Mouse (Mus musculus) kidney, adult 2 months (tissue): ENCODE data around the gene Gm10722. TPM values are rescaled to one million over a fixed set of nuclear protein-coding genes. Genes with fewer than 3 reads are reported as not detected.
"Not testable (repeated sequence)": the region's sequence is repeated elsewhere in the genome, so short reads cannot be mapped to it uniquely, and the experiment has no call there.

ENCODE experiments used
- DNase-seq: peaks from one replicate; pipeline ENCODE4 v3.0.0; 2021
- H3K27ac ChIP-seq: fragments of 200-500 bp; 2 replicates; pipeline ENCODE4 v1.5.1; 2012; ENCODE audit warnings: low read depth, low read length, control low read depth, inconsistent platforms; ENCODE audit not compliant: insufficient read depth
- H3K27me3 ChIP-seq: fragments of 200-500 bp; replicated peaks from 2 replicates; pipeline ENCODE4 v1.6.1; 2012; ENCODE audit warnings: mild to moderate bottlenecking, moderate library complexity, low read length, inconsistent platforms; ENCODE audit not compliant: control insufficient read depth, insufficient read depth
- H3K36me3 ChIP-seq: fragments of 200-500 bp; 2 replicates; pipeline ENCODE4 v1.6.1; 2012; ENCODE audit warnings: mild to moderate bottlenecking, moderate library complexity, low read length, inconsistent platforms; ENCODE audit not compliant: control insufficient read depth, insufficient read depth
- H3K4me1 ChIP-seq: fragments of 200-500 bp; 2 replicates; pipeline ENCODE4 v1.6.1; 2011; ENCODE audit warnings: low read length; ENCODE audit not compliant: control insufficient read depth, insufficient read depth
- H3K4me3 ChIP-seq: fragments of 200-500 bp; 2 replicates; pipeline ENCODE4 v1.5.1; 2011; ENCODE audit warnings: mild to moderate bottlenecking, low read depth, low read length, control low read depth; ENCODE audit not compliant: insufficient read depth
- WGBS: fragments of 180-500 bp; shearing (Covaris S2); methylation state at CpG from one replicate; pipeline ENCODE4 v1.1.7; 2018; 5-methylcytosine and 5-hydroxymethylcytosine counted together
- polyA plus RNA-seq: library from polyadenylated mRNA; depleted of rRNA; stranded (reverse); fragments of >200 nt; gene quantifications from 2 replicates; pipeline ENCODE4 v1.2.3, GENCODE M21; 2012

The Gm10722 gene
- polyA plus RNA-seq, 1 experiment: not detected

DNA sequence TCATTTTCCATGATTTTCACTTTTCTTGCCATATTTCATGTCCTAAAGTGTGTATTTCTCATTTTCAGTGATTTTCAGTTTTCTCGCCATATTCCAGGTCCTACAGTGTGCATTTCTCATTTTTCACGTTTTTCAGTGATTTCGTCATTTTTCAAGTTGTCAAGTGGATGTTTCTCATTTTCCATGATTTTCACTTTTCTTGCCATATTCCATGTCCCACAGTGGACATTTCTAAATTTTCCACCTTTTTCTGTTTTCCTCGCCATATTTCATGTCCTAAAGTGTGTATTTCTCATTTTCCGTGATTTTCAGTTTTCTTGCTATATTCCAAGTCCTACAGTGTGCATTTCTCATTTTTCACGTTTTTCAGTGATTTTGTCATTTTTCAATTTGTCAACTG is 15.2 kb downstream of the Gm10722 start:
- H3K27me3 ChIP-seq, H3K4me3 ChIP-seq, H3K36me3 ChIP-seq, H3K27ac ChIP-seq, H3K4me1 ChIP-seq: not testable (repeated sequence)
- DNase-seq: peak; percentile 2
- WGBS: 81% methylated on average over 6 of the region's 6 CpGs

DNA sequence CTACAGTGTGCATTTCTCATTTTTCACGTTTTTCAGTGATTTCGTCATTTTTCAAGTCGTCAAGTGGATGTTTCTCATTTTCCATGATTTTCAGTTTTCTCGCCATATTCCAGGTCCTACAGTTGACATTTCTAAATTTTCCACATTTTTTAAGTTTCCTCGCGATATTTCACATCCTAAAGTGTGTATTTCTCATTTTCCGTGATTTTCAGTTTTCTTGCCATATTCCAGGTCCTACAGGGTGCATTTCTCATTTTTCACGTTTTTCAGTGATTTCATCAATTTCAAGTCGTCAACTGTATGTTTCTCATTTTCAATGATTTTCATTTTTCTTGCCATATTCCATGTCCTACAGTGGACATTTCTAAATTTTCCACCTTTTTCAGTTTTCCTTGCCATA is 16.4 kb downstream of the Gm10722 start, which contains the start of gene Gm10719:
Gm10719 (plus strand) TSS at position 301 of the 400 bp plus-strand sequence.
- 72% methylated on average over 1 of the region's 9 CpGs for whole genome bisulfite sequencing
- not testable (repeated sequence) for H3K36me3 ChIP-seq, DNase-seq, H3K27ac ChIP-seq, H3K27me3 ChIP-seq, H3K4me1 ChIP-seq, H3K4me3 ChIP-seq

DNA sequence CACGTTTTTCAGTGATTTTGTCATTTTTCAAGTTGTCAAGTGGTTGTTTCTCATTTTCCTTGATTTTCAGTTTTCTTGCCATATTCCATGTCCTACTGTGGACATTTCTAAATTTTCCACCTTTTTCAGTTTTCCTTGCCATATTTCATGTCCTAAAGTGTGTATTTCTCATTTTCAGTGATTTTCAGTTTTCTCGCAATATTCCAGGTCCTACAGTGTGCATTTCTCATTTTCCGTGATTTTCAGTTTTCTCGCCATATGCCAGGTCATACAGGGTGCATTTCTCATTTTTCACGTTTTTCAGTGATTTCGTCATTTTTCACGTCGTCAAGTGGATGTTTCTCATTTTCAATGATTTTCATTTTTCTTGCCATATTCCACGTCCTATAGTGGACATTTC is 18.2 kb downstream of the Gm10722 start:
- H3K4me1 ChIP-seq, H3K36me3 ChIP-seq, H3K4me3 ChIP-seq, H3K27ac ChIP-seq, H3K27me3 ChIP-seq: not testable (repeated sequence)
- 67% methylated on average over 9 of the region's 9 CpGs for WGBS
- DNase-seq: peak; percentile 58

DNA sequence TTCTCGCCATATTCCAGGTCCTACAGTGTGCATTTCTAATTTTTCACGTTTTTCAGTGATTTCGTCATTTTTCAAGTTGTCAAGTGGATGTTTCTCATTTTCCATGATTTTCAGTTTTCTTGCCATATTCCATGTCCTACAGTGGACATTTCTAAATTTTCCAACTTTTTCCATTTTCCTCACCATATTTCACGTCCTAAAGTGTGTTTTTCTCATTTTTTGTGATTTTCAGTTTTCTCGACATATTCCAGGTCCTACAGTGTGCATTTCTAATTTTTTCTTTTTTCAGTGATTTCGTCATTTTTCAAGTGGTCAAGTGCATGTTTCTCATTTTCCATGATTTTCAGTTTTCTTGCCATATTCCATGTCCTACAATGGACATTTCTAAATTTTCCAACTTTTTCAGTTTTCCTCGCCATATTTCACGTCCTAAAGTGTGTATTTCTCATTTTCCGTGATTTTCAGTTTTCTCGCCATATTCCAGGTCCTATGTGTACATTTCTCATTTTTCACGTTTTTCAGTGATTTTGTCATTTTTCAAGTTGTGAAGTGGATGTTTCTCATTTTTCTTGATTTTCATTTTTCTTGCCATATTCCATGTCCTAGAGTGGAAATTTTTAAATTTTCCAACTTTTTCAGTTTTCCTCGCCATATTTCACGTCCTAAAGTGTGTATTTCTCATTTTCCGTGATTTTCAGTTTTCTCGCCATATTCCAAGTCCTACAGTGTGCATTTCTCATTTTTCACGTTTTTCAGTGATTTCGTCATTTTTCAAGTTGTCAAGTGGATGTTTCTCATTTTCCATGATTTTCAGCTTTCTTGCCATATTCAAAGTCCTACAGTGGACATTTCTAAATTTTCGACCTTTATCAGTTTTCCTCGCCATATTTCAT is 19.4 kb downstream of the Gm10722 start:
- H3K27ac ChIP-seq, H3K4me1 ChIP-seq, H3K27me3 ChIP-seq, H3K36me3 ChIP-seq, H3K4me3 ChIP-seq: not testable (repeated sequence)
- 79% methylated on average over 17 of the region's 19 CpGs for WGBS
- DNase-seq: peak; percentile 73

DNA sequence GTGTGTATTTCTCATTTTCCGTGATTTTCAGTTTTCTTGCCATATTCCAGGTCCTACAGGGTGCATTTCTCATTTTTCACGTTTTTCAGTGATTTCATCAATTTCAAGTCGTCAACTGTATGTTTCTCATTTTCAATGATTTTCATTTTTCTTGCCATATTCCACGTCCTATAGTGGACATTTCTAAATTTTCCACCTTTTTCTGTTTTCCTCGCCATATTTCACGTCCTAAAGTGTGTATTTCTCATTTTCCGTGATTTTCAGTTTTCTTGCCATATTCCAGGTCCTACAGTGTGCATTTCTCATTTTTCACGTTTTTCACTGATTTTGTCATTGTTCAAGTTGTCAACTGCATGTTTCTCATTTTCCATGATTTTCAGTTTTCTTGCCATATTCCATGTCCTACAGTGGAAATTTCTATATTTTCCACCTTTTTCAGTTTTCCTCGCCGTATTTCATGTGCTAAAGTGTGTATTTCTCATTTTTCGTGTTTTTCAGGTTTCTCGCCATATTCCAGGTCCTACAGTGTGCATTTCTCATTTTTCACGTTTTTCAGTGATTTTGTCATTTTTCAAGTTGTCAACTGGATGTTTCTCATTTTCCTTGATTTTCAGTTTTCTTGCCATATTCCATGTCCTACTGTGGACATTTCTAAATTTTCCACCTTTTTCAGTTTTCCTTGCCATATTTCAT is 21.7 kb downstream of the Gm10722 start:
- not testable (repeated sequence) for H3K4me3 ChIP-seq, H3K27ac ChIP-seq, H3K36me3 ChIP-seq, H3K4me1 ChIP-seq, H3K27me3 ChIP-seq
- DNase-seq: peak; percentile 75
- 77% methylated on average over 11 of the region's 13 CpGs for WGBS

DNA sequence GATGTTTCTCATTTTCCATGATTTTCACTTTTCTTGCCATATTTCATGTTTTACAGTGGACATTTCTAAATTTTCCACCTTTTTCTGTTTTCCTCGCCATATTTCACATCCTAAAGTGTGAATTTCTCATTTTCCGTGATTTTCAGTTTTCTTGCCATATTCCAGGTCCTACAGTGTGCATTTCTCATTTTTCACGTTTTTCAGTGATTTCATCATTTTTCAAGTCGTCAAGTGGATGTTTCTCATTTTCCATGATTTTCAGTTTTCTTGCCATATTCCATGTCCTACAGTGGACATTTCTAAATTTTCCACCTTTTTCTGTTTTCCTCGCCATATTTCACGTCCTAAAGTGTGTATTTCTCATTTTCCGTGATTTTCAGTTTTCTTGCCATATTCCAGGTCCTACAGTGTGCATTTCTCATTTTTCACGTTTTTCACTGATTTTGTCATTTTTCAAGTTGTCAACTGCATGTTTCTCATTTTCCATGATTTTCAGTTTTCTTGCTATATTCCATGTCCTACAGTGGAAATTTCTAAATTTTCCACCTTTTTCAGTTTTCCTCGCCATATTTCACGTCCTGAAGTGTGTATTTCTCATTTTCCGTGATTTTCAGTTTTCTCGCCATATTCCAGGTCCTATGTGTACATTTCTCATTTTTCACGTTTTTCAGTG is 22.7 kb downstream of the Gm10722 start, which contains the start of gene Gm10718:
Gm10718 (plus strand) TSS at position 236 of the 673 bp plus-strand sequence.
- H3K36me3 ChIP-seq, H3K4me3 ChIP-seq, H3K27me3 ChIP-seq, H3K27ac ChIP-seq, H3K4me1 ChIP-seq: not testable (repeated sequence)
- peak; percentile 43 for DNase-seq
- WGBS: 77% methylated on average over 12 of the region's 13 CpGs

DNA sequence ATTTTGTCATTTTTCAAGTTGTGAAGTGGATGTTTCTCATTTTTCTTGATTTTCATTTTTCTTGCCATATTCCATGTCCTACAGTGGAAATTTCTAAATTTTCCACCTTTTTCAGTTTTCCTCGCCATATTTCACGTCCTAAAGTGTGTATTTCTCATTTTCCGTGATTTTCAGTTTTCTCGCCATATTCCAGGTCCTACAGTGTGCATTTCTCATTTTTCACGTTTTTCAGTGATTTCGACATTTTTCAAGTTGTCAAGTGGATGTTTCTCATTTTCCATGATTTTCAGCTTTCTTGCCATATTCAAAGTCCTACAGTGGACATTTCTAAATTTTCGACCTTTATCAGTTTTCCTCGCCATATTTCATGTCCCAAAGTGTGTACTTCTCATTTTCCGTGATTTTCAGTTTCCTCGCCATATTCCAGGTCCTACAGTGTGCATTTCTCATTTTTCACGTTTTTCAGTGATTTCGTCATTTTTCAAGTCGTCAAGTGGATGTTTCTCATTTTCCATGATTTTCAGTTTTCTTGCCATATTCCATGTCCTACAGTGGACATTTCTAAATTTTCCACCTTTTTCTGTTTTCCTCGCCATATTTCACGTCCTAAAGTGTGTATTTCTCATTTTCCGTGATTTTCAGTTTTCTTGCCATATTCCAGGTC is 23.4 kb downstream of the Gm10722 start:
- not testable (repeated sequence) for H3K4me1 ChIP-seq, H3K4me3 ChIP-seq, H3K27me3 ChIP-seq, H3K27ac ChIP-seq, H3K36me3 ChIP-seq
- peak; percentile 80 for DNase-seq
- 80% methylated on average over 16 of the region's 16 CpGs for WGBS

DNA sequence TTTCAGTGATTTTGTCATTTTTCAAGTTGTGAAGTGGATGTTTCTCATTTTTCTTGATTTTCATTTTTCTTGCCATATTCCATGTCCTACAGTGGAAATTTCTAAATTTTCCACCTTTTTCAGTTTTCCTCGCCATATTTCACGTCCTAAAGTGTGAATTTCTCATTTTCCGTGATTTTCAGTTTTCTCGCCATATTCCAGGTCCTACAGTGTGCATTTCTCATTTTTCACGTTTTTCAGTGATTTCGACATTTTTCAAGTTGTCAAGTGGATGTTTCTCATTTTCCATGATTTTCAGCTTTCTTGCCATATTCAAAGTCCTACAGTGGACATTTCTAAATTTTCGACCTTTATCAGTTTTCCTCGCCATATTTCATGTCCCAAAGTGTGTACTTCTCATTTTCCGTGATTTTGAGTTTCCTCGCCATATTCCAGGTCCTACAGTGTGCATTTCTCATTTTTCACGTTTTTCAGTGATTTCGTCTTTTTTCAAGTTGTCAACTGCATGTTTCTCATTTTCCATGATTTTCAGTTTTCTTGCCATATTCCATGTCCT is 24.3 kb downstream of the Gm10722 start, which contains the start of gene Gm10717:
Gm10717 (plus strand) TSS at position 506 of the 556 bp plus-strand sequence.
- DNase-seq: peak; percentile 63
- H3K36me3 ChIP-seq, H3K27ac ChIP-seq, H3K4me1 ChIP-seq, H3K4me3 ChIP-seq, H3K27me3 ChIP-seq: not testable (repeated sequence)
- WGBS: 73% methylated on average over 12 of the region's 12 CpGs

DNA sequence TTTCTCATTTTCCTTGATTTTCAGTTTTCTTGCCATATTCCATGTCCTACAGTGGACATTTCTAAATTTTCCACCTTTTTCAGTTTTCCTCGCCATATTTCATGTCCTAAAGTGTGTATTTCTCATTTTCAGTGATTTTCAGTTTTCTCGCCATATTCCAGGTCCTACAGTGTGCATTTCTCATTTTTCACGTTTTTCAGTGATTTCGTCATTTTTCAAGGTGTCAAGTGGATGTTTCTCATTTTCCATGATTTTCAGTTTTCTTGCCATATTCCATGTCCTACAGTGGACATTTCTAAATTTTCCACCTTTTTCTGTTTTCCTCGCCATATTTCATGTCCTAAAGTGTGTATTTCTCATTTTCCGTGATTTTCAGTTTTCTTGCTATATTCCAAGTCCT is 24.9 kb downstream of the Gm10722 start:
- WGBS: 77% methylated on average over 5 of the region's 6 CpGs
- not testable (repeated sequence) for H3K27me3 ChIP-seq, H3K4me3 ChIP-seq, H3K27ac ChIP-seq, H3K36me3 ChIP-seq, H3K4me1 ChIP-seq
- peak; percentile 79 for DNase-seq

DNA sequence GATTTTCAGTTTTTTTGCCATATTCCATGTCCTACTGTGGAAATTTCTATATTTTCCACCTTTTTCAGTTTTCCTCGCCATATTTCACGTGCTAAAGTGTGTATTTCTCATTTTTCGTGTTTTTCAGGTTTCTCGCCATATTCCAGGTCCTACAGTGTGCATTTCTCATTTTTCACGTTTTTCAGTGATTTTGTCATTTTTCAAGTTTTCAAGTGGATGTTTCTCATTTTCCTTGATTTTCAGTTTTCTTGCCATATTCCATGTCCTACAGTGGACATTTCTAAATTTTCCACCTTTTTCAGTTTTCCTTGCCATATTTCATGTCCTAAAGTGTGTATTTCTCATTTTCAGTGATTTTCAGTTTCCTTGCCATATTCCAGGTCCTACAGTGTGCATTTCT is 25.4 kb downstream of the Gm10722 start:
- H3K27me3 ChIP-seq, DNase-seq, H3K4me3 ChIP-seq, H3K27ac ChIP-seq, H3K36me3 ChIP-seq, H3K4me1 ChIP-seq: not testable (repeated sequence)
- WGBS: 80% methylated on average over 5 of the region's 5 CpGs
